Mouse (Mus musculus): ENCODE data around the gene Dda1. TPM values are rescaled to one million over a fixed set of nuclear protein-coding genes. Genes with fewer than 3 reads are reported as not detected.

Dda1 gene
- total and polyA plus RNA-seq, 2 experiments from 2014 or later: 184 to 283 TPM

GRCm38 (mm10) chr8:71451777-71452176 is 17.2 kb upstream of the Dda1 start:
- Histone ChIP-seq H3K27me3 (ENCODE audit: insufficient read depth, low read length) (no peaks in the 10 kb centered on the region), H3K4me3 (ENCODE audit: low read depth, low read length) (no peak overlapping the region), H3K4me1 (ENCODE audit: insufficient read depth) (no peaks in the 10 kb centered on the region), H3K27ac (ENCODE audit: low read depth, low read length) (no peak overlapping the region), H3K4me2 (ENCODE audit: low read depth) (no peak overlapping the region), H3K9ac (no peak overlapping the region), H3K36me3 (ENCODE audit: insufficient read depth) (peaks cover 6% of the 10 kb centered on the region), H3K9me3 (ENCODE audit: low read length) (no peaks in the 10 kb centered on the region)
- TF ChIP-seq CTCF (IDR thresholded peaks at IDR 0.05; ENCODE audit: low read depth): no peak
- 57% methylated on average over 11 of the region's 11 CpGs for WGBS
- no peak for ATAC-seq
- no peak for DNase-seq

DNA sequence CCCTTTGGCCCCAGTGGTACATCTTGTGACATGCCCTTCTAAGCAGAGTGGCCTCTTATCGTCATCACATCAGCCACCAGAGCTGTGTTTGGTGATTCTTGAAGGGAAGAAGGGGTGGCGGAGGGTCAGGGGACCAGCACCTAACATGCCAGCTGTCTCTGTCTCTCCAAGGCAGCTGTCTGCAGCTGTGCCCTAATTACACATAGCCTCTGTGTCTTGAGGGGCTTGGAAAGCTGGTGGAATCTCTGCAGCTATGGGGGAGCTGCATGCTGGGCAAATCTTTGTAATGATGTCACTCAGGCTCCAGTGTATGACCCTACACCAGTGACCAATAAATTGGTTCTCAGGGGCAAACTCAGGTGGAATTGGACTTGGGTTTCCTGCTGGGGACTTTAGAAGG is 16.3 kb upstream of the Dda1 start:
- 88% methylated on average over 2 of the region's 2 CpGs for WGBS
- H3K4me3 ChIP-seq (ENCODE audit: low read depth, low read length): no peak overlapping the region
- H3K9ac ChIP-seq: no peak overlapping the region
- H3K9me3 ChIP-seq (ENCODE audit: low read length): no peaks in the 10 kb centered on the region
- TF ChIP-seq CTCF (IDR thresholded peaks at IDR 0.05; ENCODE audit: low read depth): no peak
- H3K27me3 ChIP-seq (ENCODE audit: insufficient read depth, low read length): no peaks in the 10 kb centered on the region
- no peaks in the 10 kb centered on the region for H3K4me1 ChIP-seq (ENCODE audit: insufficient read depth)
- ATAC-seq: no peak
- DNase-seq: no peak
- H3K36me3 ChIP-seq (ENCODE audit: insufficient read depth): peaks cover 14% of the 10 kb centered on the region
- no peak overlapping the region for H3K27ac ChIP-seq (ENCODE audit: low read depth, low read length)
- H3K4me2 ChIP-seq (ENCODE audit: low read depth): no peak overlapping the region

DNA sequence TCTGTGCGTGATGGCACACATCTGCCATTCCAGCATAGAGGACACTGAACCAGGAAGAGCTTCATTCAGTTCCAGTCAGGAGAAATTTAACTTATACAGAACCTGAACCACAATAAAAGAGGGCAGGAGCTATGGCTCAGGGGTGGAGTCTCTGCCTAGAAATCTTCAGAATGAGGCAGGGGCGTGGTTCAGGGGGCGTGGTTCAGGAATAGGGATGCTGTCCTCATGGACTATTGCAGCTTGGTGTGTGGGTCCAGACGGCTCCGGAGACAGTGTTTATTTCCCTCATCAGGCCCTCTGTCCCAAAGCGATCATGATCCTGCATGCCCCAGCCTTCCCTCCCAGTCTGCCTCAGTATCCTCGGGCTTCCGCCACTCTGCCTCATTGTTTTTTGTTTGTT is 14.3 kb upstream of the Dda1 start:
- 88% methylated on average over 8 of the region's 8 CpGs for WGBS
- DNase-seq: no peak
- no peaks in the 10 kb centered on the region for H3K27me3 ChIP-seq (ENCODE audit: insufficient read depth, low read length)
- no peak for ATAC-seq
- H3K4me2 ChIP-seq (ENCODE audit: low read depth): no peak overlapping the region
- TF ChIP-seq CTCF (IDR thresholded peaks at IDR 0.05; ENCODE audit: low read depth): no peak
- H3K4me1 ChIP-seq (ENCODE audit: insufficient read depth): no peaks in the 10 kb centered on the region
- H3K27ac ChIP-seq (ENCODE audit: low read depth, low read length): no peak overlapping the region
- H3K9ac ChIP-seq: no peak overlapping the region
- H3K4me3 ChIP-seq (ENCODE audit: low read depth, low read length): no peak overlapping the region
- peaks cover 32% of the 10 kb centered on the region for H3K36me3 ChIP-seq (ENCODE audit: insufficient read depth)
- no peaks in the 10 kb centered on the region for H3K9me3 ChIP-seq (ENCODE audit: low read length)

GRCm38 (mm10) chr8:71456906-71457305 is 12.1 kb upstream of the Dda1 start:
- no peak overlapping the region for H3K9ac ChIP-seq
- no peak for ATAC-seq
- DNase-seq: no peak
- no peaks in the 10 kb centered on the region for H3K27me3 ChIP-seq (ENCODE audit: insufficient read depth, low read length)
- no peak overlapping the region for H3K4me3 ChIP-seq (ENCODE audit: low read depth, low read length)
- TF ChIP-seq CTCF (IDR thresholded peaks at IDR 0.05; ENCODE audit: low read depth): no peak
- H3K9me3 ChIP-seq (ENCODE audit: low read length): no peaks in the 10 kb centered on the region
- no peak overlapping the region for H3K4me2 ChIP-seq (ENCODE audit: low read depth)
- no peak overlapping the region for H3K27ac ChIP-seq (ENCODE audit: low read depth, low read length)
- 44% methylated on average over 22 of the region's 22 CpGs for WGBS
- no peaks in the 10 kb centered on the region for H3K4me1 ChIP-seq (ENCODE audit: insufficient read depth)
- H3K36me3 ChIP-seq (ENCODE audit: insufficient read depth): peaks cover 44% of the 10 kb centered on the region

GRCm38 (mm10) chr8:71457659-71458270 is 11.2 kb upstream of the Dda1 start:
- Histone ChIP-seq H3K27me3 (ENCODE audit: insufficient read depth, low read length) (no peaks in the 10 kb centered on the region), H3K4me1 (ENCODE audit: insufficient read depth) (peaks cover 7% of the 10 kb centered on the region; the same call in 1 of the 2 replicates), H3K9me3 (ENCODE audit: low read length) (no peaks in the 10 kb centered on the region), H3K36me3 (ENCODE audit: insufficient read depth) (peaks cover 44% of the 10 kb centered on the region), H3K9ac (no peak overlapping the region), H3K4me2 (ENCODE audit: low read depth) (no peak overlapping the region), H3K27ac (ENCODE audit: low read depth, low read length) (no peak overlapping the region), H3K4me3 (ENCODE audit: low read depth, low read length) (no peak overlapping the region)
- ATAC-seq (no peak), DNase-seq (no peak)
- TF ChIP-seq CTCF (IDR thresholded peaks at IDR 0.05; ENCODE audit: low read depth): no peak
- 88% methylated on average over 20 of the region's 20 CpGs for WGBS

DNA sequence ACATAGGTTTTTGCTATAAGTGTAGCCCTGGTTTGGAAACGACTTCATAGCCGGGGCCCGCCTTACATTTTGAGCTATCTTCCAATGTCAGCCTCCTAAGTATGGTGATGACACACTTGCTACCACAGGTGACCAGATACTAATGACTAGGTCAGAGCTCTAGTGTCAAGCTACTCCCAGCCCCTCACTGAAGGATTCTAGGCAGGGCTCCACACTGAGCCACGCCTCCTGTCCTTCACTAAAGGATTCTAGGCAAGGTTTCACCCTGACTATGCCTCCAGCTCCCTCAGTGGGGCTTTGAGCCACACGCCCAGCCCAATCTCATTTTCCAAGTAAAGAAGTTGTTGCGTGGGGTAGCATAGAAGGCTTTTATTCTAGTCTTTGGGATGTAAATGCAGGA is 8.3 kb upstream of the Dda1 start:
- Histone ChIP-seq H3K9me3 (ENCODE audit: low read length) (no peaks in the 10 kb centered on the region), H3K27me3 (ENCODE audit: insufficient read depth, low read length) (no peaks in the 10 kb centered on the region), H3K4me1 (ENCODE audit: insufficient read depth) (peaks cover 16% of the 10 kb centered on the region), H3K36me3 (ENCODE audit: insufficient read depth) (peaks cover 44% of the 10 kb centered on the region), H3K9ac (no peak overlapping the region), H3K4me2 (ENCODE audit: low read depth) (no peak overlapping the region), H3K4me3 (ENCODE audit: low read depth, low read length) (no peak overlapping the region), H3K27ac (ENCODE audit: low read depth, low read length) (no peak overlapping the region)
- no peak for TF ChIP-seq CTCF (IDR thresholded peaks at IDR 0.05; ENCODE audit: low read depth)
- DNase-seq: no peak
- no peak for ATAC-seq
- WGBS: 92% methylated on average over 6 of the region's 6 CpGs

DNA sequence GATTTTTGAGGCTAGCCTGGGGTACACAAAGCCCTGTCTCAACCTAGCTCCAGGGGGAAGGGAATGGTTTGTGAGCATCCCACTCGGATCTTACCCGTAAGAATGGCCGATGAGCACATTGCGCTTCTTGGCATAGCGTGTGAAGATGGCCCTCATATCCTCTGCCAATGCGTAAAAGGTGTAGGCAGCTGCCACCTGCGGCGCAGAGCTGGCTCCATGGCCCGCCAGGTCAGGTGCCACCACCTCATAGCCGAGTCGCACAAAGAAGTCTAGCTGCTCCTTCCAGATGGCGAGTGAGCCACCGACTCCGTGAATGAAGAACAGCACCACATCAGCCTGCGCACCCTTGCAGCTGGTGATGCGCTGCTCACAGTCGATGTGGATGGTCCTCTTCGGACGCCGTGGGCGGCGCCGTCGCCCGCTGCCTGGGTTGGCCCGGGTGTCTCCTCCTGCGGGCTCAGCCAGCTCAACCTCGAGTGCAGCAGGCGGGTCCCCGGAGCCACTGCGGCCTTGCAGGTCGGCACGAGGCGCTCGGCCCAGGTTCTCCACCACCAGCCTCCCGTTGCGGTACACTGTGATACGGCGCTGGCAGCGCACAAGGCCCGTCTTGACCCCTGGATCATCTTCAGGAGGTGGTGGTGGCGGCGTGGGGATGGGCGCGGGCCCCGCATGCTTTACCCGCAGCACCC is 7.7 kb upstream of the Dda1 start:
- Histone ChIP-seq H3K9ac (no peak overlapping the region), H3K9me3 (ENCODE audit: low read length) (no peaks in the 10 kb centered on the region), H3K36me3 (ENCODE audit: insufficient read depth) (peaks cover 43% of the 10 kb centered on the region), H3K4me3 (ENCODE audit: low read depth, low read length) (no peak overlapping the region), H3K4me2 (ENCODE audit: low read depth) (no peak overlapping the region), H3K27ac (ENCODE audit: low read depth, low read length) (no peak overlapping the region), H3K4me1 (ENCODE audit: insufficient read depth) (peaks cover 19% of the 10 kb centered on the region), H3K27me3 (ENCODE audit: insufficient read depth, low read length) (no peaks in the 10 kb centered on the region)
- ATAC-seq: no peak
- TF ChIP-seq CTCF (IDR thresholded peaks at IDR 0.05; ENCODE audit: low read depth): no peak
- WGBS: 85% methylated on average over 46 of the region's 47 CpGs
- DNase-seq: no peak
